Mouse (Mus musculus) gonadal fat pad, adult 2 months (tissue): ENCODE measurements around the gene Mslnl. TPM values are rescaled to one million over a fixed set of nuclear protein-coding genes. Genes with fewer than 3 reads are reported as not detected.

Source experiments
- DNase-seq: peaks from one replicate; pipeline ENCODE4 v3.0.0-alpha.2; 2012; ENCODE audit warnings: low read depth
- polyA plus RNA-seq: library from polyadenylated mRNA; depleted of rRNA; stranded (reverse); fragments of >200 nt; gene quantifications from 2 replicates; pipeline ENCODE4 v1.2.3, GENCODE M21; 2012

Gene Mslnl
- polyA plus RNA-seq, 1 experiment: 0.36 TPM

GRCm38 (mm10) chr17:25743831-25744230 is 8.0 kb downstream of the Mslnl start:
- no peak for DNase-seq

- DNase-seq: no peak
Observed at GRCm38 (mm10) chr17:25744311-25744710, 8.5 kb downstream of the Mslnl start.

- no peak for DNase-seq
Observed at GRCm38 (mm10) chr17:25748238-25748637, 12.4 kb downstream of the Mslnl start.

GRCm38 (mm10) chr17:25749314-25749713 is 13.5 kb downstream of the Mslnl start:
- DNase-seq: no peak

GRCm38 (mm10) chr17:25751446-25751845 is 15.6 kb downstream of the Mslnl start:
- DNase-seq: no peak

GRCm38 (mm10) chr17:25754241-25754640 is 18.4 kb downstream of the Mslnl start, which contains the start of gene Msln:
Msln (minus strand) TSS chr17:25754378.
- DNase-seq: no peak

- no peak for DNase-seq
Observed at GRCm38 (mm10) chr17:25755086-25755485, 19.2 kb downstream of the Mslnl start.

GRCm38 (mm10) chr17:25755627-25756377 is 20.0 kb downstream of the Mslnl start:
- no peak for DNase-seq

GRCm38 (mm10) chr17:25756378-25757242 is 20.8 kb downstream of the Mslnl start:
- DNase-seq: no peak

GRCm38 (mm10) chr17:25757691-25758090 is 21.8 kb downstream of the Mslnl start:
- no peak for DNase-seq

- DNase-seq: no peak
Observed at GRCm38 (mm10) chr17:25760148-25760547, 24.3 kb downstream of the Mslnl start.

GRCm38 (mm10) chr17:25761561-25761970 is 25.7 kb downstream of the Mslnl start:
- no peak for DNase-seq

GRCm38 (mm10) chr17:25762591-25762990 is 26.7 kb downstream of the Mslnl start:
- DNase-seq: no peak

- no peak for DNase-seq
Observed at GRCm38 (mm10) chr17:25765886-25766285, 30.0 kb downstream of the Mslnl start.

- no peak for DNase-seq
Observed at GRCm38 (mm10) chr17:25769331-25769730, 33.5 kb downstream of the Mslnl start.

GRCm38 (mm10) chr17:25773549-25774120 is 37.8 kb downstream of the Mslnl start, which contains the start of gene Narfl:
Narfl (plus strand) TSS chr17:25773776.
- peak; percentile 72 for DNase-seq

GRCm38 (mm10) chr17:25775318-25776062 is 39.6 kb downstream of the Mslnl start:
- no peak for DNase-seq

- no peak for DNase-seq
Observed at GRCm38 (mm10) chr17:25777948-25778347, 42.1 kb downstream of the Mslnl start.

- DNase-seq: no peak
Observed at GRCm38 (mm10) chr17:25781339-25781738, 45.5 kb downstream of the Mslnl start.

GRCm38 (mm10) chr17:25783086-25783485 is 47.2 kb downstream of the Mslnl start:
- no peak for DNase-seq

GRCm38 (mm10) chr17:25783861-25784574 is 48.2 kb downstream of the Mslnl start:
- DNase-seq: no peak
